Mouse (Mus musculus): ENCODE data around the gene Hhipl1.

Gene Hhipl1

DNA sequence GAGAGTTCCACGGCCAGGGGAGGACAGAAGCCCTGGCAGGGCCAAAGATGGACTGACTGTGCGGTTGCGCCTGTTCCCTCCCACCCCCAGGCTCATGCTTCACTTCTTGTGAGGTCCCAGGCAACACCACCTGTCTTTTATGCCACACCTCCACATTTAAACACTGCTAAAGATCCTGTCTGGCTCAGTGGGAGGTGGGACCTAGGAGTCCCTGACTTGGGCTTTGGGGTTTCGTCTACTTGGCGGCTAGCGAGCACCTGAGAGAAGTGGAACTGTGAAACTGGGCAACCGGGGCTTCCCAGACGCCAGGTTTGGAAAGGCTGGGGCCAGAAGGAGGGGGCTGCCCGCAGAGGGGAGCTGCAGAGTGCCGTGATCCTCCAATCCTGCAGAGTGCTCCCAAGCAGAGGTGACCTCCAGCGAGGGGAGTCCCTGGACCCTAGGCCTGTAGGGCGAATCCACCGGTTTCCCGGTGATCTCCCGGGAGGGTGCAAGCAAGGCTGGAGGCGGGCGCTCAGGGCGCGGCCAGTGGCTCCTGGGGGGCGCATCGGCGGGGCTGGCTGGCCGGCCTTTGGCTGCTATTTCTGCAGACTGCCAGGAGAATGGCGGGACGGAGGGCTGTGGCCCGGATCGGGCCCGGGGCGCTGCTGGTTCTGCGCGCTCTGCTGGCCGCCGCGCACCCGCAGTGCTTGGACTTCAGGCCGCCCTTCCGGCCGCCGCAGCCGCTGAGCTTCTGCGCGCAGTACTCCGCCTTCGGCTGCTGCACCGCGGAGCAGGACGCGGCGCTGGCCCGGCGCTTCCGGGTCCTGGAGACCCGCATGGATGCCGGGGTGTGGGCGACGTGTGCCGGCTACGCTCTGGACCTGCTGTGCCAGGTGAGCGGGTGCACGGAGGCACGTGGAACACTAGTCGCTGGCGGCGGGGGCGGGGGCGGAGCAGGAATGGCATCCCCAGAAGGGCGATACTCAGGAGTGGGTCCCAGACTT, at the start of gene Hhipl1:
Gene Hhipl1 (plus strand): TSS at position 459 of the 983 bp plus-strand sequence.
- peak in 1 of 2 experiments; percentile 21 for DNase-seq

DNA sequence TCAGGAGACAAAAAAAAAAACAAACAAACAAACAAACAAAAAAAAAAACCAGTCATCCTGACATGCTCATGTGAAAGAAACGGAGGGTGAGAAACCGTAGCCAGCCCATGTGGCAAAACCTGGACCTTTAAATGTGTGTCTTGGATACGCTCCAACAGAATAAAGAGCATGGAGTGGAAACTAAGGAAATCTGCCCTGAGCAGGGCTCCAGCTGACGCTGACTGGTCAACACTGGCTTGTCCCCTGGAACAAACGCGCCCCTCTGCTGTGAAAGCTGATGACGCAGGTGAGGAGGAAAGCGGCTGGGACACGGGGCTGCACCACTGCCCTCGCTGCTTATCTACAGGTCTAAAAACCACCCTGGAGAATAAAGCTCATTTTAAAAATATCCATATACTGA, 49.3 kb upstream of the Hhipl1 start:
- DNase-seq: peak in 1 of 2 experiments; percentile 61

DNA sequence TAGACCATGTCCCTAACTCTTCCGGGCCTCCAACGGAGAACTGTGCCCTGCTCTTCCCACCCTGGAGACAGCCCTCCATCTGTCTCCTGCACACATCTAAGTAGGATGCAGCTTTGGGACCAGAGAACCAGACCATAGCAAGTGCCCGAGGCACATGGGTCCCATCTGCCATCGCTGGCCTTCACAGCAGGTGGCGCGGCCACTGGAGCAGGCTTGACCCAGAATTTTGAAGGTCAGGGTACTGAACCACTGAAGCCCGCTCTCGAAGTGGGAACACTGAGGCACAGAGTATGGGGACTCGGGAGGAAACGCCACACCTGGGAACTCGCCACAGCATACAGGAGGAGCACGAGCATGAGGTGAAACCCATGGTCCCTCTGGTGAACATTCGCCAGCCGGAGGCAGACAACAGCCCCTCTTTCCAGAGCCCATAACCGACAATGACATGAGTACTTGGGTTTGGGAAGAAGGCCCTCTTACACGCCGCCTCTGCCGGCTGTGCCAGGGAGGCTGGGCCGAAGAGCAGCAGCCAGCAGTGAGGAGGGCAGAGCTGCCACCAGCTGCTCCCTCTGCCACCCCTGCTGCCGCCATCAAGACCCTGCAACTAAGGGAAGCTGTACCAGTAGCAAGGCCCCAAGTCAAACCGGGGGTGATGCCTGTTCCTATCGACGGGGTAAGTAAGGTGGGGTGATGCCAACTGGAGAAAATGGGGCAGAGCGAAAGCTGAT, 46.6 kb upstream of the Hhipl1 start:
- no peak for DNase-seq

DNA sequence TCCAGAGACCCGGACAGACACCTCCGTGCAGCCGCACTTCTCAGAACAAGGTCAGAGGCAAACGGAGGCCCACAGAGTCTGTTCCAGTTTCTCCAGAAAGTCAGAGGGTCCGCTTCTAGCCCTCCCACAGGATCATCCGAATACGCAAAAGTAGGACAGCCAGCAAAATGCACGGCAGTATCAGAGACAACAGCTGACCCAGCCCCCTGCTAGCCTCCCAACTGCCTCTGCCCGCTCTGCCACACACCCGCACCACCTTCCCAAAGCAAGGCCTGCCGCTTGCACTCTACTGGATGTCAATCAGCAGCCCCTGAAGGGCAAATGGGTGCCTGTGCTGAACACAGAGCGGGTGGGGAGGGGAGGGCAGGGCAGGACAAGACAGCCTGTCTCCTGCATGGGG, 45.1 kb upstream of the Hhipl1 start:
- DNase-seq: no peak

DNA sequence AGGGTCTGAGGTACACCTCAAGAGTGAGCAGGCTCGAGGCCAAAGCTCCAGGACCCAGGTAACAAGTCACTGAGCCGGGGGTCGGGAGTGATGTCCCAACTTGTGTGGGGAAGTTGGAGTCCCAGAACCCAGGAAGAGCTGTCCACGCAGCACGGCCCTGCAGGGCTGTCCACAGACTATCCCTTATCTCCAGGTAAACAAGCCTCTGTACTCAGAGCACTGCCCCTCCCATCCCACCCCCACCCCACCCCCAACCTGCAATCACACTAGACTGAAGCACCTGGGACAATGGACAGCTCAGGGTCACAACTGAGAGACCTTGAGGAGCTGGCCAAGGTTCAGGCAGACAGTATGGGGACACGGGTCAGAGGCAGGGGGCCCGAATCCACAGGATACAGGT, 41.2 kb upstream of the Hhipl1 start:
- DNase-seq: no peak

DNA sequence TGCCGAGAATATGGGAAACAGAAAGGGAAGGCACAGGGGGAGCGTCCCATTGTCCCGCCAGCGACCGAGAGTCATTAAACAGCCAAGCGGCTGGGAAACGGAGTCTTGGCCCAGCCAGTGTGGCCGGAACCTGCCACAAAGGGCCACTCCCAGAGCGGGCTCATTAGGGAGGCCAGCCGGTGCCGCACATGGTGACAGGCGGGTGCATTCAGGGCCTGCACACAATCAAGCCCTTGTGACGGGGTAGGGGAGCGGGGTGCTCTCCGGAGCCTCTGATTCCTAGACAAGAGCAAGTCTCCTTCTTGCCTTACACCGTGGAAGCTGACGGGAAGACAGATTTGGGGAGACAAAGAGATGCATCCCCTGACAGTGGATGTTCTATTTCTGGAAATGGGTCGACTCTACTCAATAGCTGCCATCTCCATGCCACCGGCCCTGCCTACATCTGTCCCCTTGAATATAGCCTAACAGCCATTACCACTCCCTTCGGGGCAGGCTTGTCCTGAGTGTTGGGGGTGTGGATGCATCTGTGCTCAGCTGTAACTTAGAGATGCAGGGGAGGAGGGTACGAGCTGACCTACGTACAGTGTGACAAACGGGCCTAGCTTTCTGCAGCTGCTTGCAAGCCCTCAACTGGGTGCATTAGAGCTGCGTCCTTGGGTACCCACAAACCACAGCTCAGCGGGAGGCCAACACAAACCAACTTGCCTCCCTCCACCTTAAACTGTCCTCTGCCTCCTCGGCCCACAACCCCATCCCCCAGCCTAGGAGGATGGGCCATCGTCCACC, 40.0 kb upstream of the Hhipl1 start:
- DNase-seq: no peak

DNA sequence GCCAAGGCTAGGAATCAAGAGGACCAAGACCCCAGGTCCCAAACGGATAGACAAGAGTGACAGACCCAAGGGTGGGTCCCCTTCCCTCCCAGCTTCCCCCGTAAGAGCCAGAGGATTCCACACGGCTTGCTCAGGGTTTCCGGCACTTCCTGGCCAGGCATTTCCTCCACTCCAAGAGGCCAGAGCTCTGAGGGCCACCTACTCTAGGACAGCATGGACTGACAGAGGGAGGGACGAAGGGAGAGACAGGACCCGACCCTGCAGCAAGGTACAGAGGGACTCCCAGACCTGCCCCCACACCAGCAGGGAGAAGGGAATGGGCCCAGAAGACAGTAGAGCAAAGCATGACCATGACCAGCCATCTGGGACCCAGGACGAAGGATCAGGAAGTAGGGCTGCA, 38.4 kb upstream of the Hhipl1 start:
- DNase-seq: peak in 1 of 2 experiments; percentile 21

DNA sequence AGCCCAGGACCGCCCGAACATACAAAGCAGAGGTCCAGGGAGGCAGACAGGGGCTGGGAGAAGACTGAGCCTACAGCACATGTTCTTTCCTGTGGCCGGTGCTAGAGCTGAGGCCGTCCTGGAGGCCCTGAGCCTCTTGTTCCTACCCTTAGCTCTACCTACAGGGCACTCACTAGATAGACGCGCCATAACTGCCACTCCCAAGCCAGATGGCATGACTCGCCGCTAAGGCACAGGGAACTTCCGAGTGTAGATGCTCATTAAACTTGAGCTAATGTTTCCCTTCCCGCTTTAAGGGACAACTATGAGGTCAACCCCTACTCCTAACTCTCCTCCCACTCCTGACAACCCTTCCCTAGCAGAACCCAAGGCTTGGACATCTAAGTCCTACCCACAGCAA, 37.1 kb upstream of the Hhipl1 start:
- DNase-seq: no peak

DNA sequence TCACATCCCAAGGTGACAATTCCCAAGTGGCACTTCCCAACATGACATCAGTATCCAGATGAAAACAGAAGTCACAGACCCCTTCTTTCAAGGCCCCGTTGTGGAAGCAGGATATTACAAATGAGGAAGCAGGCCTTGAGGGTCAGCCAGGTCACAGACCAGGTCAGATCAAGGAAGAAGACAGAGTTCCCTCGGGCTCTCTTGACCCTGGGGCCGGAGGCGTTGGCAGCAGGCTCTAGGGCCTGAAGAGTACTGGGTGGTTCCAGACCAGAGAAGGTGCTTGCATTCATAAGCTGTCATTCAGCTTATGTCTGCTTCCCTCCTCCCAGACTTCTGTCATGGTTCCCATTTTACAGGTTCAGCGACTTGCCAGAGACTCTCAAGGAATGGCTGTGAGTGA, 36.4 kb upstream of the Hhipl1 start:
- no peak for DNase-seq

DNA sequence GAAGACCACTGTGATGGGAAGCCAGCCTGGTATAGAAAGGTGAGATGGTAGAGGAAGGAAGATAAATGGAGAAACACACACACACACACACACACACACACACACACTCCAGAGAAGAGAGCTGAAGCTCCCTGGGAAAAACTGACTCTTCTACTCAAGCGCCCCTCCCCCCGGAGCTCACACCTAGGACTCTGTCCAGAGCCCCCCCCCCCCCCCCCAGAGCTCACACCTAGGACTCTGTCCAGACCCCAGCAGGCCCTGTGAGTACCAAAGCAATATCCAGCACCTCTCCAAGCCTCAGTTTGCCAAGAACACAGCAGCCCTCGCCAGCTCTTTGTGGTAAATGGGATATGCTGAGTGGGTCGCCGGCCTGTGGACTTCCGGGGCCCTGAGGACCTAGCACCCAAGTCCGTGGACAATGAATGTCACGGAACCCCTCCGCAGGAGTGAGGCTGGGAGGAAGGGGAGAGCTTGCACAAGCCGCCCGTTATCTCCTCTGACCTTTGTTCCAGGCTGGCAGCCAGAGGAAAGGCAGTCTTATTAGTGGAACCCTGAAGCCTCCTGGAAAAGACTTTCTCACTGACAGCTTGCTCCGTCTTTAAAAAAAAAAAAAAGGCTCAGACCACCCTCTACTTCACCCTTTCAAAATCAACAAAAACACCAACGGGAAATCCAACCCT, 35.7 kb upstream of the Hhipl1 start:
- peak in 1 of 2 experiments; percentile 57 for DNase-seq

DNA sequence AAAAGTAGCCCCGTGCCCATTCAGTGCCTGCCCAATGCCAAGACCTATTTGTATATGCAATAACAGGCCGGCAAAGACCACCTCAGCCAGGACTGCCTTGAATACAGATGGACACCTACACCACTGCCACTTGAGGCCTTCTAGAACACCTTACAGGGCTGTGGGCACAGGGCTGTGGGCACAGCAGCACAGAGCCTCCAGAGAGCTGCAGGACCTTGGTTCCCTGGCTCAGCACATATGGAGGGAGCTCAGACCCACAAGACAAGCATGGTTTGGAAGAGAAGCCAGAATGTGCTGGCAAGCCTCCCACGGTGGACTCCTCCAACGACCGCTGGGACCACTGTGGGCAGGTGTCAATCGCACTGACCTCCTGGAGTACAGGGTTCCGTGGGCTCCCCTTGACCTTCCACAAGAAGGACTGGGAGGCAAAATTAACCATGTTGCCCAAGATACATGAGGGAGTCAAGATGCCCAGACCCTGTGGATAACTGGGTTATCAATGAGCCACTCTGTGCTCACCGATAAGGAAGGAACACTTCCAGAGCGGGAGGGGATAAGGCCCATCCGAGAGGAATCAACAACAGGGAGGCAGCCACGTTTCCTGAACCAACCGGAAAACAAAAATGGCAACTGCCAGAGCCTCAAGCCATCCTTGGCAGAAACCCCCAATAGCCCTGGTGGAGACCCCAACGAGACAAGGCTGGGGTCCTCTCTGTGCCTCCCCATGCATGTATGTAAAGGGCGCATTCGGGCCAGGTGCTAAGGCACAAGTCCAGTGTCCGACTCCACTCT, 34.5 kb upstream of the Hhipl1 start:
- no peak for DNase-seq

DNA sequence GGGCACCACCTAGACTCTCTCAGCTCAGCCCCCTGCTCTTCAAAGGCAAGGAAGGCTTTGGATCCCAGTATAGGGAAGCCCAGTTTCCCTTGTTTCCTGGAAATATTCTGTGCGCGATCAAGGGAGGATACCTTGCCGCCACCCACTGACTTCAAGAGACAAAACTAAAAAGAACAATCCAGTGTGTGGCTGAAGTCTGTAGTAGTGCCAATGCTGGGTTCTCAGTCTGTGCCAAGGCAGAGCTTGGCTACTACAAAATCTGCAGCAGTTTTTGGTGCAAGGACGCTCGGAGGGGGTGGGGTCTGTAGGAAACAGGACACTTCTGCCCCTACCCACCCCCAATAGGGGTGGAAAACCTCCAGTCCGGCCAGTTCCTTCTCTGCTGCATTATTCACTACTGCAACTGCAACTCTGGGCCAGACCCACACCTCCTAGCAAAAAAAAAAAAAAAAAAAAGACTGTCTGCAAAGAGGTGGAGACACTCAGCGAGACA, 33.9 kb upstream of the Hhipl1 start:
- no peak for DNase-seq

DNA sequence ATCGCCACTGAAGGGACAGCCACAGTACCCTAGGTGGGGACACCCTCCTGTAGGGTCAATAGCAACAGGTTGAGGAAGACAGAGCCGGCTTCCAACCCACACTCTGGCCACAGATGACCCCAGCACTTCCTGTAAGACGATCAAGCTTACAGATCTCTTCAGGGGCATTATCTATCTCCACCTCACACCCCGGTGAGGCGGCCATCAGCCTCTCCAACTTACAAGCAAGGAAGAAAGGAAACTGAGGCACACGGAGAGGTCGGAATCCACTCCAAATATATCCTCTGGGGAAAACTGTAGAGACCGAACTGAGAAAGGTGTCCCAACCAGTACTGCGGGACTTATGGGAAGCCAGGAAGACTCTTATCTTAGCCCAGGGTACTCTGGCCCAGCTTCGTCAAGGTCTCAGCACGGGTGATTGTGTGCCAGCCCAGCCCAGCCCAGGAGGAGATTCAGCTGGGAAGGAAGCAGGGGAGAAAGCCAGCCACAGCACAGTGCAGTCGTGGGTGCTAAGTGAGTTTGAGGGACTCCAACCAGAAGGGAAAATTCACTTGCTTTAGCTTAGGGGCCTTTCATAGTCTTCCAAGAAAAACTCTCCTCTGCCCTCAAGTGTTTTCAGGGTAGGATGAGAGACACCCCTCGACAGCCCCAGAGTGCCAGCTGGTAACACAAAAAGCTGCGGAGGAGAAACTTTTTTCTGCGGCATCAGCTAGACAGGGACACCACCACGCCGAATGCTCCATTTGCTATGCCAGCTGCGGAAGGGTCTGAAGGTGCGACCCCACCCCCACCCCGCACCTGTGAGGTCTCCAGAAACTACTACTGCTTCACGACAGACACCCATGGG, 32.4 kb upstream of the Hhipl1 start:
- no peak for DNase-seq

DNA sequence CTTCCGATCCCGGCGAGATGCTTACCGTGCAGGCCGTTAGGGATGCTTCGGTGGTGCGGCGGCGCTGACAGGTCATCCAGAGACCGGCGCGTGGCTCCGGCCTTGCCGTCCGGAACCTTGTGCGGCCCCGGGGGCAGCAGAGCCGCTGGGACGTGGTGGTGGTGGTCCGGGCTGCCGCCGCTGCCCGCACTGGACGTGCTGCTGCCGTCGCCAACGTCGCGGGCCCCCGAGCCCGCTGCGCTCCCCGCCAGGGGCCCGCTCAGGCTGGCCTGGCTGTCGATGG, 31.8 kb upstream of the Hhipl1 start:
- no peak for DNase-seq

DNA sequence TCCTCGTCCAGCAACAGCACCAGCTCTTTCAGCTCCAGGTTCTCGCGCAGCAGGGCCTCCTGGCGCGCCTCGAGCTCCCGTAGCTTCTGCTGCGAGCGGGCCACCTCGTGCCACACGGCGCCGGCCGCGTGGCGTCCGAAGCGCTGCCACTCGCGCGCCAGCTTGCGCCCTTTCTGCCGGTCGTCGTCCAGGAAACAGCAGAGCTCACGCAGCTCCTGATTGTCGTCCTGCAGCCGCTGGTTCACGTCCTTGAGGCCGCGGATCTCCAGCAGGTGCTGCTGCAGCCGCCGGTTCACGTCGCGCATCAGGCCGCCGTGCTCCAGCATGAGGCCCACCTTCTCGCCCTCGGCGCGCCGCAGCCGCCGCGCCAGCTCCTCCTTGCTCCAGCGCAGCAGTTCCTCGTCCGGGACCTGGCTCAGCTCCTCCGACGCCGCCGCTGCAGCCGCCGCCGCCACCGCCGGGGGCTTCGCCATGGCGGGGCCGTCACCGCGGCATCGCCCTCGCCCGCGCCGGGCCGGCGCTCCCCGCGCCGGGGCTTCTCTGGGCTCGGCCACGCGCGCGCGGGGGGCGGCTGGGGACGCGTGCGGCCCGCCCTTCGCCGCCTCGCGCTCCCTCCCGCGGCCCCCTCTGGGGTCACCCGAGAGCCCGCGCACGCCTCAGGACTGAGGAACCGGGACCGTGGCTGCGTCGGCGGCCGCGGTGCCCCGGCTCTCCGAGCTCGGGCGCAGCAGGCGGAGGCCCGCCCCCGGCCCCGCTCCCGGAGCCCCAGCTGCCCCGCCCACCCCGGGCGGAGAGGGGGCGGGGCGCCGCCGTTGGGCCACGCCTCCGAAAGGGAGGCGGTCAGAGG, 31.2 kb upstream of the Hhipl1 start, which contains the start of gene Ccdc85c:
Gene Ccdc85c (minus strand): TSS at position 765 of the 847 bp plus-strand sequence.
- DNase-seq: peak in 1 of 2 experiments; percentile 39

DNA sequence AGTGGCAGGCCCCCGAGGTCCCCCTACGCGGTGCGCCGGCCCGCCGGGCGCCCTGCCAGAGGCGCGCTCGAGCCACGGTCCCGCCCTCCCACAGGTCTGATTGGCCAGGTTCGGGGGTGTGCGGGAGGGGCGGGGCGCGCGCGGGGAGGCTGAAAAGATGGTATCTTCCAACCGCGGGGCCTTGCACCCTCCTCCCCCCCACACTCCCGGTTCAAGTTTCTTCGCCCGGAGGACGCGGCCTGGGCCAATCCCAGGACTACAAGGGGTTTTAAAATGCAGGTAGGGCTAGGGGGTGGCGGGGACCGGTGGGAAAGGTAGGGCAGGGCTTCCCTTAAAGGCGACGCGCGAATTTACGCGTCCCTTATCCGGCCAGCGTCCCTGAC, 30.6 kb upstream of the Hhipl1 start:
- peak; percentile 96 to 97 for DNase-seq

DNA sequence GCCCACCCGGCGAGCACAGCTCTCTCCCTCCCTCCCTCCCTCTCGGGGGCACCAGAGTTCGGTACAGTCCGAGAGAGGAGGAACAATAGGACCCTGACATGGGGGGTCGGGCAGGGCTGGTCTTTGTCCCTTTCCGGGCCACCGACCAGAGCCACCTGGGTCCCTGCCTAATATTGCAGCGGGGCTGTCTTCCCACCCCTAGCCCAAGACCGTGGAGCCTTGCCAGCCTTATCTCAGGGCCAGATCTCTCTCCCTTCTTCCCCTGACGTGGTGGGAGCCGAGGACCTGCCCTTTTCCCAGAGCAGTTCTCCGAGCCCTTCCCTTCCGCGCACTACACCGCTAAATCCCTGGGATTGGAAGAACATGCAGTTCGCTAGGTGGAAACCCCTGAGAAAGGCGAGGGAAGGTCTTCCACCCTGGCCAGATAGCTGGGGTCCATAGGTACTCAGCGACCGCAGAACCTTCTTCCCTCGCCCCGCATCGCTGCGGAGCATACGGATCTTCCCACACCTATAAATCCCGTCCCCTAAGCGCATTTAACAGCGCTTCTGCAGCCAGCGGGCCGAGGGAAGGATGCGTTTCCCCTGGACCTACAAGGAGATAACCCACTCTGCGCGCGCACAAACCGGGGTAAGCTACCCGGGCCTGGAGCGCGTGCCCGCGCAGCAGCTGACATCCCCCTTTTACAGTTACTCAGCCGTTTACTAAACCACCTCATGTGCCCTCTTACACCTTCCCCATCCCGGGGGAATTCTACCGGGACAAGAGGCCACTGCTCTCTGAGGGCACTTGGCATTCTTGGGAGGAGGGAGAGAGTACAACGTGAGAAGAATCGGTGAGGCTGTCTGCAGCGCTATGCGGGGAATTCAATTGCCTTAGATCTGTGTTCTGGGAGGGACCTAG, 29.9 kb upstream of the Hhipl1 start:
- peak; percentile 53 to 58 for DNase-seq

DNA sequence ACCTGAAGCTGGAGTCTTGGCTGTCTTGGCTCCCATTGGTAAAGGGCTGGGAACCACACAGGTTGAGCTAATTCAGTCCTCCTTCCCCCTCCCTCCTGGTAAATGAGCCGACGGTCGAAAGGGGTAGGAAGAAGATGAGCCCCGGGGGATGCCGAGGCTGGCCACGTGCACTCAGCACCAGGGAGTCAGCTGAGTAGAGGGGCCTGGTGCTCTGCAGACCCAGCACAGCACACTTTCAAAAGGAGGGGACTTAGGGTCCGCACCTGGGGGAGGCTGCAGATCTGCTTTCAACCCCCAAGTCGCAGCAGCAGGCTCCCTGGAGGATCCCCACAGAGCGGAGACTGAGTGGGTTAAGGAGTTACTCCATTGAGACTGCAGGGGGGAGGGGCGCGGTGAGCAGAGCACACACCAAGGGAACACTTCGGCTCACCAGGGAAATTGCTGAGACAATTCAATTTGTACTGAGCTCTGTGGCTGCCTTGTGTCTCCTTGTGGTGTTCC, 28.7 kb upstream of the Hhipl1 start:
- no peak for DNase-seq

Data from kidney, adult 8-10 months (tissue).